Mouse (Mus musculus) lung, postnatal 0 days (tissue): ENCODE results near the gene Rph3al.

ENCODE experiments used
- CTCF ChIP-seq: IDR thresholded peaks from 2 replicates; pipeline ENCODE4 v1.5.1; 2016; ENCODE audit warnings: antibody characterized with exemption, mild to moderate bottlenecking
- EP300 ChIP-seq: IDR thresholded peaks from 2 replicates; pipeline ENCODE4 v1.6.1; 2016; ENCODE audit warnings: antibody characterized with exemption, mild to moderate bottlenecking, control low read depth

- TF ChIP-seq CTCF (no peak), EP300 (no peak)
Observed at GRCm38 (mm10) chr11:75957124-75957832, 19.0 kb upstream of the Rph3al start.
